Mouse (Mus musculus): Measurements from ENCODE around the gene Iah1.

Gene Iah1

GRCm38 (mm10) chr12:21368376-21369086, 52.3 kb downstream of the Iah1 start:
- no peak for DNase-seq (ENCODE audit: low spot score)

GRCm38 (mm10) chr12:21369087-21369410, 52.9 kb downstream of the Iah1 start:
- DNase-seq (ENCODE audit: low spot score): no peak

GRCm38 (mm10) chr12:21370035-21370611, 53.9 kb downstream of the Iah1 start:
- no peak for DNase-seq (ENCODE audit: low spot score)

- peak; percentile 92 for DNase-seq (ENCODE audit: low spot score)
These were observed 57.1 kb downstream of the Iah1 start, which contains the start of gene Adam17 for GRCm38 (mm10) chr12:21373100-21373819. Gene Adam17 (minus strand): TSS chr12:21373632.

Data from c-Kit-positive CD71-positive TER-119-positive erythroid progenitor cells, embryonic 14.5 days (primary cell).